Mouse (Mus musculus) heart, postnatal 0 days (tissue): ENCODE results near the gene Senp8. TPM values are rescaled to one million over a fixed set of nuclear protein-coding genes. Genes with fewer than 3 reads are reported as not detected.

Source experiments
- ATAC-seq: fragments of 200-750 bp; cut with Nextera tagmentation; 2 replicates; pipeline ENCODE4 v1.8.0; 2017; ENCODE audit warnings: low read depth, moderate number of reproducible peaks, moderate library complexity; ENCODE audit not compliant: insufficient read depth
- DNase-seq: peaks from one replicate; pipeline ENCODE4 v3.0.0-alpha.2; 2016; ENCODE audit warnings: low spot score
- H3K27ac ChIP-seq: fragments of 300-500 bp; sonication (generic); 2 replicates; pipeline ENCODE4 v1.5.1; 2014; ENCODE audit warnings: low read depth, mild to moderate bottlenecking
- H3K27me3 ChIP-seq: fragments of 300-500 bp; sonication (generic); 2 replicates; pipeline ENCODE4 v1.6.1; 2014; ENCODE audit warnings: low read length, mixed read lengths; ENCODE audit not compliant: control insufficient read depth, insufficient read depth
- H3K36me3 ChIP-seq: fragments of 300-500 bp; sonication (generic); replicated peaks from 2 replicates; pipeline ENCODE4 v1.6.1; 2014; ENCODE audit warnings: low read length, mixed read lengths; ENCODE audit not compliant: control insufficient read depth, insufficient read depth
- H3K4me1 ChIP-seq: fragments of 300-500 bp; sonication (generic); 2 replicates; pipeline ENCODE4 v1.6.1; 2014; ENCODE audit warnings: antibody characterized with exemption; ENCODE audit not compliant: control insufficient read depth, insufficient read depth
- H3K4me2 ChIP-seq: fragments of 300-500 bp; sonication (generic); 2 replicates; pipeline ENCODE4 v1.6.1; 2014; ENCODE audit warnings: low read depth, mild to moderate bottlenecking, low read length, moderate library complexity
- H3K4me3 ChIP-seq: fragments of 300-500 bp; sonication (generic); 2 replicates; pipeline ENCODE4 v1.5.1; 2014; ENCODE audit warnings: low read depth, low read length
- H3K9ac ChIP-seq: fragments of 300-500 bp; sonication (generic); replicated peaks from 2 replicates; pipeline ENCODE4 v1.6.1; 2014; ENCODE audit warnings: low read depth, low read length, mixed read lengths
- H3K9me3 ChIP-seq: fragments of 300-500 bp; sonication (generic); replicated peaks from 2 replicates; pipeline ENCODE4 v1.6.1; 2016; ENCODE audit warnings: low read length; ENCODE audit not compliant: control insufficient read depth
- CTCF ChIP-seq: IDR thresholded peaks from 2 replicates; pipeline ENCODE4 v1.5.1; 2016; ENCODE audit warnings: antibody characterized with exemption, control low read depth, low read depth
- EP300 ChIP-seq: IDR thresholded peaks from 2 replicates; pipeline ENCODE4 v1.6.1; 2016; ENCODE audit warnings: antibody characterized with exemption, low read depth
- WGBS: fragments of 180-500 bp; shearing (Covaris S2); extraction: QIAGEN DNeasy Blood & Tissue Kit; methylation state at CpG from one replicate; pipeline ENCODE4 v1.1.7; 2014; 5-methylcytosine and 5-hydroxymethylcytosine counted together
- polyA plus RNA-seq: library from polyadenylated mRNA; unstranded; fragments of >200 nt; fragmentation: Nextera tagmentation; extraction: Ambion mirVana; gene quantifications from 2 replicates; pipeline ENCODE4 v1.2.1, GENCODE M21; 2015
- total RNA-seq: library from RNA; depleted of rRNA; stranded (reverse); fragments of >200 nt; gene quantifications from 2 replicates; pipeline ENCODE4 v1.2.3, GENCODE M21; 2014; ENCODE audit warnings: low replicate concordance; rRNA removed

Senp8 gene
- total and polyA plus RNA-seq, 2 experiments from 2014 or later = 5.2 to 8.7 TPM

- DNase-seq = no peak
- peak overlapping the region; percentile 53 for H3K27ac ChIP-seq
Measured at GRCm38 (mm10) chr9:59695451-59695813, 55.1 kb downstream of the Senp8 start.

GRCm38 (mm10) chr9:59694571-59695450 lies 55.7 kb downstream of the Senp8 start:
- ATAC-seq (no peak), DNase-seq (no peak)
- Histone ChIP-seq H3K27me3 (no peaks in the 10 kb centered on the region), H3K27ac (peak overlapping the region; percentile 53), H3K4me2 (no peak overlapping the region), H3K4me3 (no peak overlapping the region), H3K4me1 (peaks cover 5% of the 10 kb centered on the region), H3K9ac (0 out of 2 replicates have a peak overlapping the region, but pooled peaks have one; percentile 7), H3K9me3 (no peaks in the 10 kb centered on the region), H3K36me3 (no peaks in the 10 kb centered on the region)
- TF ChIP-seq CTCF (no peak), EP300 (no peak)
- 49% methylated on average over 16 of the region's 16 CpGs for WGBS

More at GRCm38 (mm10) chr9:59695451-59695813, 55.1 kb downstream of the Senp8 start:
- no peak overlapping the region for H3K4me3 ChIP-seq
- no peaks in the 10 kb centered on the region for H3K36me3 ChIP-seq
- H3K9ac ChIP-seq = 0 out of 2 replicates have a peak overlapping the region, but pooled peaks have one; percentile 7
- ATAC-seq = no peak
- H3K4me2 ChIP-seq = no peak overlapping the region
- H3K4me1 ChIP-seq = peaks cover 5% of the 10 kb centered on the region
- 20% methylated on average over 3 of the region's 3 CpGs for WGBS
- H3K27me3 ChIP-seq = no peaks in the 10 kb centered on the region
- H3K9me3 ChIP-seq = no peaks in the 10 kb centered on the region
- no peak for TF ChIP-seq CTCF
- no peak for TF ChIP-seq EP300

GRCm38 (mm10) chr9:59692145-59692544 lies 58.4 kb downstream of the Senp8 start:
- ATAC-seq (peak; percentile 27; the same call in 1 of the 2 replicates), DNase-seq (no peak)
- Histone ChIP-seq H3K9ac (no peak overlapping the region), H3K36me3 (no peaks in the 10 kb centered on the region), H3K27ac (peak overlapping the region; percentile 75), H3K9me3 (no peaks in the 10 kb centered on the region), H3K4me3 (peak overlapping the region; percentile 40), H3K27me3 (no peaks in the 10 kb centered on the region), H3K4me1 (peaks cover 5% of the 10 kb centered on the region), H3K4me2 (peak overlapping the region; percentile 59)
- WGBS = 42% methylated on average over 9 of the region's 9 CpGs
- no peak for TF ChIP-seq EP300
- TF ChIP-seq CTCF = no peak

GRCm38 (mm10) chr9:59691635-59692094 lies 58.8 kb downstream of the Senp8 start:
- Histone ChIP-seq H3K9me3 (no peaks in the 10 kb centered on the region), H3K27me3 (no peaks in the 10 kb centered on the region), H3K4me2 (peak overlapping the region; percentile 59), H3K27ac (peak overlapping the region; percentile 75), H3K36me3 (no peaks in the 10 kb centered on the region), H3K4me3 (peak overlapping the region; percentile 40), H3K9ac (no peak overlapping the region), H3K4me1 (peaks cover 5% of the 10 kb centered on the region)
- TF ChIP-seq EP300 (no peak), CTCF (no peak)
- peak; percentile 93 for ATAC-seq
- 2% methylated on average over 23 of the region's 23 CpGs for WGBS
- peak; percentile 89 for DNase-seq

GRCm38 (mm10) chr9:59687416-59688046 lies 63.0 kb downstream of the Senp8 start:
- Histone ChIP-seq H3K27me3 (no peaks in the 10 kb centered on the region), H3K9ac (no peak overlapping the region), H3K27ac (no peak overlapping the region), H3K4me3 (no peak overlapping the region), H3K36me3 (no peaks in the 10 kb centered on the region), H3K4me1 (no peaks in the 10 kb centered on the region), H3K4me2 (no peak overlapping the region), H3K9me3 (no peaks in the 10 kb centered on the region)
- 32% methylated on average over 6 of the region's 6 CpGs for WGBS
- ATAC-seq (no peak), DNase-seq (no peak)
- TF ChIP-seq CTCF (no peak), EP300 (no peak)

Other genes starting within 250 kb of the Senp8 start
- 74.4 and 90.9 TPM in 2 replicates for gene Hexa, start 211.2 kb downstream of the Senp8 start, total RNA-seq
- gene Hexa, start 211.2 kb downstream of the Senp8 start, polyA plus RNA-seq = 42.2 and 48.9 TPM in 2 replicates
- gene Tmem202, start 210.9 kb downstream of the Senp8 start, total RNA-seq = not detected in 2 replicates
- 0.47 and 0.63 TPM in 2 replicates for gene Tmem202, start 210.9 kb downstream of the Senp8 start, polyA plus RNA-seq
- not detected in 2 replicates for gene Celf6, start 172.8 kb downstream of the Senp8 start, total RNA-seq
- gene Celf6, start 172.8 kb downstream of the Senp8 start, polyA plus RNA-seq = 0.04 TPM in 1 of 2 replicates, not detected in the other
- 22.5 and 32.7 TPM in 2 replicates for gene Parp6, start 133.4 kb downstream of the Senp8 start, total RNA-seq
- 13.7 and 14.4 TPM in 2 replicates for gene Parp6, start 133.4 kb downstream of the Senp8 start, polyA plus RNA-seq
- 1,588 and 1,940 TPM in 2 replicates for gene Pkm, start 94.3 kb downstream of the Senp8 start, total RNA-seq
- gene Pkm, start 94.3 kb downstream of the Senp8 start, polyA plus RNA-seq = 1,219 and 1,312 TPM in 2 replicates
- not detected in 2 replicates for gene Gramd2, start 70.6 kb downstream of the Senp8 start, total RNA-seq
- 0.15 and 0.16 TPM in 2 replicates for gene Gramd2, start 70.6 kb downstream of the Senp8 start, polyA plus RNA-seq
- gene Myo9a, start 186 bp upstream of the Senp8 start, total RNA-seq = 12.2 and 13.0 TPM in 2 replicates
- 4.3 and 4.5 TPM in 2 replicates for gene Myo9a, start 186 bp upstream of the Senp8 start, polyA plus RNA-seq
- gene Nr2e3, start 209.9 kb upstream of the Senp8 start, total RNA-seq = not detected in 2 replicates
- gene Nr2e3, start 209.9 kb upstream of the Senp8 start, polyA plus RNA-seq = not detected in 2 replicates